Mouse (Mus musculus) kidney, embryonic 16.5 days (tissue): ENCODE results near the gene Ddx24. TPM values are rescaled to one million over a fixed set of nuclear protein-coding genes. Genes with fewer than 3 reads are reported as not detected.

Experiments used
- ATAC-seq: fragments of 200-750 bp; cut with Nextera tagmentation; 2 replicates; pipeline ENCODE4 v1.8.0; 2017; ENCODE audit warnings: moderate TSS enrichment; ENCODE audit not compliant: low FRiP score, low TSS enrichment
- H3K27ac ChIP-seq: fragments of 300-500 bp; sonication (generic); 2 replicates; pipeline ENCODE4 v1.5.1; 2014; ENCODE audit warnings: low read length
- H3K27me3 ChIP-seq: fragments of 300-500 bp; sonication (generic); 2 replicates; pipeline ENCODE4 v1.6.1; 2014; ENCODE audit warnings: low read length, control low read depth, mixed read lengths; ENCODE audit not compliant: insufficient read depth
- H3K36me3 ChIP-seq: fragments of 300-500 bp; sonication (generic); 2 replicates; pipeline ENCODE4 v1.6.1; 2014; ENCODE audit warnings: low read length, control low read depth, mixed read lengths; ENCODE audit not compliant: insufficient read depth
- H3K4me1 ChIP-seq: fragments of 300-500 bp; sonication (generic); 2 replicates; pipeline ENCODE4 v1.6.1; 2014; ENCODE audit warnings: low read length, control low read depth, mixed read lengths; ENCODE audit not compliant: insufficient read depth
- H3K4me2 ChIP-seq: fragments of 300-500 bp; sonication (generic); replicated peaks from 2 replicates; pipeline ENCODE4 v1.6.1; 2014; ENCODE audit warnings: low read depth, low read length
- H3K4me3 ChIP-seq: fragments of 300-500 bp; sonication (generic); 2 replicates; pipeline ENCODE4 v1.5.1; 2014; ENCODE audit warnings: mild to moderate bottlenecking, low read length
- H3K9ac ChIP-seq: fragments of 300-500 bp; sonication (generic); replicated peaks from 2 replicates; pipeline ENCODE4 v1.6.1; 2014; ENCODE audit warnings: low read length
- H3K9me3 ChIP-seq: fragments of 300-500 bp; sonication (generic); 2 replicates; pipeline ENCODE4 v1.6.1; 2016; ENCODE audit warnings: low read length, control low read depth
- WGBS: fragments of 180-500 bp; shearing (Covaris S2); extraction: QIAGEN DNeasy Blood & Tissue Kit; methylation state at CpG from one replicate; pipeline ENCODE4 v1.1.7; 2014; 5-methylcytosine and 5-hydroxymethylcytosine counted together
- polyA plus RNA-seq: library from polyadenylated mRNA; unstranded; fragments of >200 nt; fragmentation: Nextera tagmentation; extraction: Ambion mirVana; gene quantifications from 2 replicates; pipeline ENCODE4 v1.2.1, GENCODE M21; 2015

Gene Ddx24
- polyA plus RNA-seq, 1 experiment from 2014 or later = 74.6 TPM

DNA sequence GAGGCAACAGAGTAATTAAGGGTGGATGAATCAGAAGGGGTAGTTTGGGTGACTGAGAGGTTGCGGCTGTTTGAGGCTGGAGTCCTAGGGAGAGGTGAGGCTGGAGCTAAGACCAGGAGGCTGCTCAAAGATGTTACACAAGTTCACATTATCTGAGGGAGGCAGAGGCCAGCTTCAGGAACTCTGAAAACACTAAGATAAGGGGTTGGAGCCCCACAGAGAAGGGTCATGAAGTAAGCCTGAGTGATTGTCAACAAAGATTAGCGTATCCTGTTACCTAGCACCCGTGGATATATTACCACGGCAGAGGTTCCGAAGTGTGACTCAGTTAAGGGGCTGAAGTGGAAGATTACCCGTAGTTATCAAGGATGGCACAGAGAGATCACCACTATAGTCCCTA, 32.1 kb downstream of the Ddx24 start:
- Histone ChIP-seq H3K36me3 (no peaks in the 10 kb centered on the region), H3K27me3 (no peaks in the 10 kb centered on the region), H3K9ac (no peak overlapping the region), H3K9me3 (no peaks in the 10 kb centered on the region), H3K27ac (no peak overlapping the region), H3K4me1 (peaks cover 15% of the 10 kb centered on the region), H3K4me2 (no peak overlapping the region), H3K4me3 (no peak overlapping the region)
- 40% methylated on average over 6 of the region's 6 CpGs for WGBS
- no peak for ATAC-seq

DNA sequence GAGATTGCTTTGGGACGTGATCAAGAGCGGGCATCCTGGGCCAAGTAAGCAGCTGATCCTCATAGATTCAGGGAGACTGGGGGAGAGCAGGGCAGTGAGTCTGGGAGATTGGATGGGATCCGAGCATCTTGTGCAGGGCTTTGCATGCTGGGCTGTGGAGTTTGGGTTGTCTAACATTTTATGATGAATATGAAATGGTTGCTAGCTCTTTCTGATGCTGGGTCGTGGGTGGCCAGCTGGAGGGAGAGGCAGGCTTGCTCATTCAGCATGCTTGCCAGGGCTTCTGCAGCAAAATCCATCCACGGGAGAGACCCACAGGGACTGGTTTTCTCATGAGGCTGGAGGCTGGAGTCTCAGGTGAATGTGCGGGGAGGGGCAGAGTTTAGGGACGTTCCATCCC, 34.5 kb downstream of the Ddx24 start:
- WGBS = 74% methylated on average over 7 of the region's 7 CpGs
- ATAC-seq = no peak
- Histone ChIP-seq H3K9me3 (no peaks in the 10 kb centered on the region), H3K4me1 (peaks cover 13% of the 10 kb centered on the region), H3K4me3 (no peak overlapping the region), H3K27me3 (no peaks in the 10 kb centered on the region), H3K27ac (no peak overlapping the region), H3K4me2 (no peak overlapping the region), H3K9ac (no peak overlapping the region), H3K36me3 (no peaks in the 10 kb centered on the region)

DNA sequence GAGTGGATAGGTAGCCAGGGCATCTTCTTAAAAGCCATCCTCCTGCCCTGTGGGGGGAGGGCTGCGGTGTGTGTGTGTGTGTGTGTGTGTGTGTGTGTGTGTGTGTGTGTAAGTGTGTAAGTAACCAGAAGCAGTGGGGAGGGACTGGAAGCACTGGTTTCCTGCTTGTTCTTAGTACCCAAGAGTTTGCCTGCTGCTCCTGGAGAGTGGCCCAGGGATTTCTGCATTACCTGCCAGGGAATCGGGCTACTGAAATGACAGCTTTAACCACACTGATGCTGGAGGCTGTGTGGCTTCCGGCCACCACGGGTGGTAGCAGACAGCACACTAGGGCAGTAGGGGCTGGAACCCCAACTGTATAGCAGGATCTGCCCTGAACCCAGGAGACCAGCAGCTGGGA, 35.6 kb downstream of the Ddx24 start:
- Histone ChIP-seq H3K36me3 (no peaks in the 10 kb centered on the region), H3K4me1 (peaks cover 5% of the 10 kb centered on the region), H3K4me3 (no peak overlapping the region), H3K27me3 (no peaks in the 10 kb centered on the region), H3K4me2 (no peak overlapping the region), H3K9ac (no peak overlapping the region), H3K9me3 (no peaks in the 10 kb centered on the region), H3K27ac (no peak overlapping the region)
- WGBS = 81% methylated on average over 4 of the region's 4 CpGs
- no peak for ATAC-seq

DNA sequence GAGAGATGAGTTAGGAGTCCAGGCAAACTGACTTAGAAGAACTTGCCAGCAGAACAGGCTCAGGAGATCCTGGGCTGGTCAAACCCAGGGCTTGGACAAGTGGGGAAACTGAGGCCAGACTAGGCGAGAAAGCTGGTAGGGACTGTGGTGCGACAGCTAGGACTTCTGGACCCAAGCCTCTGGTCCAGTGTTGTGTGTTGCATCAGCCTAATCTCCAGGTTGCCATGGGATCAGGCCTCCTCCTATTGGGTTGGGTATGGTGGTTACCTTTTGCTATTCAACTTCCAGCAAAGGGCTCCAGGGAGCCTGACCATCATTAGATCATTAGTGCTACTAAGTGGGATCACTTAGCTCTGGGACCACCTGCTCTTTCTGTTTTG, 36.3 kb downstream of the Ddx24 start:
- H3K9ac ChIP-seq = peak overlapping the region; percentile 85
- no peak for ATAC-seq
- WGBS = 76% methylated on average over 2 of the region's 2 CpGs
- H3K27ac ChIP-seq = no peak overlapping the region
- H3K9me3 ChIP-seq = no peaks in the 10 kb centered on the region
- no peaks in the 10 kb centered on the region for H3K27me3 ChIP-seq
- peak overlapping the region; percentile 72 for H3K4me3 ChIP-seq
- no peaks in the 10 kb centered on the region for H3K36me3 ChIP-seq
- H3K4me1 ChIP-seq = peaks cover 5% of the 10 kb centered on the region
- peak overlapping the region; percentile 86 for H3K4me2 ChIP-seq

DNA sequence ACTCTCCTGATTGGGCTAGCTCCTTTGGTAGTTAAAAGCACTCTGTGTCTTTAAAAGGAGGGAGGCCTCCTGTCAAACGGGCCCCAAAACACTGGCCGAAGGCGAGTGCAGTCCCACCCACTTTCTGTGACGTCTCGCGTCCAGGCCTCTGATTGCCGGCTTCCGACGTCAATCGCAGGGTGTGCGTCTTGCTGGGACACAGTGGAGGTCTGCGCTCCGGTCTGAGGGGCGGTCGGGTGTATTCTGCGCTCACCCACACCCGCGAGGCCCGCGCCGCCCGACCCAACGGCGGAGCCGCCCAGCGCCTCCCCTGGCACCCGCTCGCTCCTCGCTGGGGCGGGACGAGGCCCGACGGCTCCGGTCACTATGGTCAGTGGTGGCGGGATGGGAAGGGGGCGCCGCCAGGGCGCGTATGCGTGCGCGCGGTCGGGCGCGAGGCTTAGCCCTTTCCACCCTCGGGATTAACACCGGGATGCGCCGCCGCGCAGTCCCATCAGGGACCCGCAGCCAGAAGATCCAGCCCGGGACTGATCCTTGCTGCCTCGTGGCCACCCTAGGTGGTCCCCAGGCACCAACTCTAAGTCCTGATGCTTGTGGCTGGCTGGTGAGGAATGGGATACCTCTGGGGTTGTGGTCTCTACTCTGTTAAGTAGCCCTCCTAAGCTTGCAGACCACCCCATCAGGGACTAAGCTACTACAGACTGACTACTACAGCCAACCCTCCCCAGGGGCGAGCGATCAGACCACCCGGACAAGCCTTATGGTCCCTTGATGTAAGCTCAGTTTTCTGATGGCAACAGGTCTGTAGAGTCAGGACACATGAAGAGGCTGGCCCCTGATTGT, 36.9 kb downstream of the Ddx24 start, which contains the start of gene Otub2:
Gene Otub2 (plus strand): TSS at position 178 of the 843 bp plus-strand sequence.
- ATAC-seq = peak; percentile 99

DNA sequence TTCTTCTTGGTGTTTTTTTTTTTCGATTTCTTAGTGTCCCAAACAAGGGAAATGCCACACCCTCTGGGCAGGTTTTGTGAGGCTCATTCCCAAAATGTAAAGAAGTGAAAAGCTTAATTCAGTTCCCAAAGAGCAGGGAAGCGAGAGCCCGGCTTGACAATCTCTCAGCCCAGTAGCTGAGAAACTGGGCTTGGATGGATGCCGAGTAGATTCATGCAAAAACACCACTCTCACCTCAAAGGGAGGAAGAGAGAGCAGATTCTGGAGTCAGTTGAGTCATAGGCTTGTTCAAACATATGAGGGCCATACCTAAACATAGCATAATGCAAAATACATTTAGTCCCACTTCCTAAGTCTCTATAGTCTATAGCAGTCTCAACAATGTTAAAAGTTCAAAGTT, 45.4 kb downstream of the Ddx24 start:
- Histone ChIP-seq H3K27me3 (no peaks in the 10 kb centered on the region), H3K4me1 (no peaks in the 10 kb centered on the region), H3K36me3 (no peaks in the 10 kb centered on the region), H3K9ac (no peak overlapping the region), H3K27ac (no peak overlapping the region), H3K4me2 (no peak overlapping the region), H3K9me3 (no peaks in the 10 kb centered on the region), H3K4me3 (no peak overlapping the region)
- no peak for ATAC-seq
- 84% methylated on average over 4 of the region's 4 CpGs for WGBS

More for the DNA sequence above, 36.9 kb downstream of the Ddx24 start, which contains the start of gene Otub2:
- Histone ChIP-seq H3K4me2 (peak within 1 kb of the TSS; percentile 86), H3K9ac (peak within 1 kb of the TSS; percentile 85), H3K4me3 (peak within 1 kb of the TSS; percentile 72), H3K27ac (no peak within 1 kb of the TSS), H3K4me1 (peaks cover 5% of the 10 kb centered on the region), H3K36me3 (no peaks in the 10 kb centered on the region), H3K27me3 (no peaks in the 10 kb centered on the region), H3K9me3 (no peaks in the 10 kb centered on the region)
- WGBS = under 1% methylated on average over 53 of the region's 58 CpGs

DNA sequence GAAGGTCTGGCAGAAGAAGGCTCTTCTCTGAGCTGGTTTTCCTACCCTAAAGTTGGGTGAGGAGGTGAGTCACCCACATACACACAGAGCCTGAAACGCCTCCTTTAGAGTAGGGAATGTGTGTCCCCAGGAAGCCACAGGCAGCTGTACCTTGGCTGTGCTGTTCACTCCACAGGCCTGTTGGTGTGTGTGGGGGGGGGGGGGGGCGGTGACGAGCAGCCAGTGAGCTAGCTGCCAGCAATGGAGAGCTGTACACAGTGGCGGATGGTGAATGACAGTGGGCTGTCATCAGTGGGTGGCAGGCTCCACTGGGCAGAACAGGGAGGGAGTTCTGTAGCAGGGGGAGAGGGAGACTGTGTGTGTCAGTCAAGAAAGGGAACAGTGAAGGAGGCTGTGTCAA, 48.9 kb downstream of the Ddx24 start:
- Histone ChIP-seq H3K36me3 (no peaks in the 10 kb centered on the region), H3K27me3 (no peaks in the 10 kb centered on the region), H3K9ac (no peak overlapping the region), H3K4me2 (no peak overlapping the region), H3K9me3 (no peaks in the 10 kb centered on the region), H3K27ac (no peak overlapping the region), H3K4me3 (no peak overlapping the region), H3K4me1 (no peaks in the 10 kb centered on the region)
- ATAC-seq = no peak
- WGBS = 77% methylated on average over 4 of the region's 4 CpGs

DNA sequence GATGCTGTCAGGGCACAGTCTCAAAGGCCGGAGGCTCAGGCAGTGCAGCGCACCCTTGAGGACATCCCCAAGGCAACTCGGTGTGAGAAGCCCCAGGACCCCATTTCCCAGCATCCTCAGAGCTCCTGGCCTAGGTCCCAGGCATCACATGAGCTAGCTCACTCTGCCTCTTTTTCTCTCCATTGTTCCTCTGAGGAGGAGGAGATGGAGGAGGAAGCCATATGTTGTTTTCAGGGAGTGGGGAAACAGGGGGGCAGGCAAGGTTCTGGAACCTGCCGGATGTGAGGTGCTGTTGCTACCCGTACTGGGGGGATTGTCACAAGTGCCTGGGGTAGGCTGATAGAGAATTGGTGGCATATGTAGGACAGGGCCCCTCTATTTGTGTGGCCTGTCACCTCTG, 49.5 kb downstream of the Ddx24 start:
- no peaks in the 10 kb centered on the region for H3K27me3 ChIP-seq
- H3K36me3 ChIP-seq = no peaks in the 10 kb centered on the region
- H3K4me2 ChIP-seq = no peak overlapping the region
- no peak overlapping the region for H3K27ac ChIP-seq
- H3K4me1 ChIP-seq = no peaks in the 10 kb centered on the region
- H3K9ac ChIP-seq = no peak overlapping the region
- no peak overlapping the region for H3K4me3 ChIP-seq
- no peaks in the 10 kb centered on the region for H3K9me3 ChIP-seq
- 65% methylated on average over 5 of the region's 5 CpGs for WGBS
- no peak for ATAC-seq

DNA sequence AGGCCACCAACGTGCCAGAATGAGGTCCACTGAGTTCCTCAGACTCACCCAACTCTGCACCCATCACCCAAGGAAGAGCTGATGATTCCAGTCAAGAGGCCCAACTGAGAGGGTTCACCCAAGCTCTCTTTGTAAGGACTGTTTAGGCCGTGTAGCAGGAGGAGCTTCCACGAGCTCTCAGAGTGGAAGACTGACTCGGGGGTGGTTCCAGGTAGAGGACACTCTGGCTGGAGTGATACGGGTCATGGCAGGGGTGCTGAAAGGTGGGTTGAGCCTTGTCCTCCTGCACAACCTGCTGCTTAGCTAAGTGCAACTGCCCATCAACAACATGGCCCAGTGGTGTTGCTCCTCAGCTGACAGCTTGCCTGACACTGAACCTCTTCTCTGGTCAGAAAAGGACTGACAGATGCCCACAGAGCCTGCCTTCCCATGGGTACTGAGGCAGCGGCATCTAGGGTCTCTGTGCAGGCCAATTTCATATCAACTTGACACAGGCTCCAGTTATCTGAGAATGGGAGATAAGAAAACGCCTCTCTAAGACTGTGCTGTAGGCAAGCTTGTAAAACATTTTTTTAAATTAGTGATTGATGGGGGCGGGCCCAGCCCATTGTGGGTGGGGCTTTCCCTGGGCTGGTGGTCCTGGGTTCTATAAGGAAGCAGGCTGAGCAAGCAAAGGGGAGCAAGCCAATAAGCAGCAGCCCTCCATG, 51.9 kb downstream of the Ddx24 start:
- Histone ChIP-seq H3K9me3 (no peaks in the 10 kb centered on the region), H3K4me1 (no peaks in the 10 kb centered on the region), H3K36me3 (no peaks in the 10 kb centered on the region), H3K4me3 (no peak overlapping the region), H3K9ac (no peak overlapping the region), H3K27ac (no peak overlapping the region), H3K4me2 (no peak overlapping the region), H3K27me3 (no peaks in the 10 kb centered on the region)
- no peak for ATAC-seq
- 70% methylated on average over 8 of the region's 8 CpGs for WGBS

DNA sequence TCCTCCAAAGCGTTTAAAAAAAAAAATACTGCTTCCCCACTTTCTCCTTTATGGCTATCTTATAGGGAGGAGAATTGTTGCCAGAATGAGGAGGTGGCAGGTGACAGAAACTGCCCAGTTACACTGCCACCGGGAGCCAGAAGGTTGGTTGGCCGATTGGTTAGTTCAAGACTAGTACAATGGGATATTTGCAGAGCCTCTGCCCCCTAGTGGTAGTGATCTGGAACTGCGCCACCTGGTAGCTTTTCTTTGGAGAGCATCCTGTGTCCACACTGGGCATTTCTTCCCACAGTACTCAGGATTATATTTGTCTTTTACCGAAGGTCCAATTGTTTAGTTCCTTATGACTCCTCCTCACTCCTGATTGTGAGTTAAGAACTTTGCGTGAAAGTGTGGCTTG, 53.9 kb downstream of the Ddx24 start:
- H3K4me3 ChIP-seq = no peak overlapping the region
- H3K27me3 ChIP-seq = no peaks in the 10 kb centered on the region
- no peak overlapping the region for H3K27ac ChIP-seq
- no peak overlapping the region for H3K4me2 ChIP-seq
- no peaks in the 10 kb centered on the region for H3K36me3 ChIP-seq
- no peak for ATAC-seq
- 24% methylated on average over 6 of the region's 6 CpGs for WGBS
- no peaks in the 10 kb centered on the region for H3K9me3 ChIP-seq
- H3K9ac ChIP-seq = no peak overlapping the region
- H3K4me1 ChIP-seq = no peaks in the 10 kb centered on the region
